Mouse (Mus musculus) layer of hippocampus, adult 9-10 months (tissue): ENCODE results near the gene Ass1.

Source experiments
- DNase-seq: peaks from one replicate; pipeline ENCODE4 v3.0.0; 2022; ENCODE audit warnings: low spot score

Ass1 gene

DNA sequence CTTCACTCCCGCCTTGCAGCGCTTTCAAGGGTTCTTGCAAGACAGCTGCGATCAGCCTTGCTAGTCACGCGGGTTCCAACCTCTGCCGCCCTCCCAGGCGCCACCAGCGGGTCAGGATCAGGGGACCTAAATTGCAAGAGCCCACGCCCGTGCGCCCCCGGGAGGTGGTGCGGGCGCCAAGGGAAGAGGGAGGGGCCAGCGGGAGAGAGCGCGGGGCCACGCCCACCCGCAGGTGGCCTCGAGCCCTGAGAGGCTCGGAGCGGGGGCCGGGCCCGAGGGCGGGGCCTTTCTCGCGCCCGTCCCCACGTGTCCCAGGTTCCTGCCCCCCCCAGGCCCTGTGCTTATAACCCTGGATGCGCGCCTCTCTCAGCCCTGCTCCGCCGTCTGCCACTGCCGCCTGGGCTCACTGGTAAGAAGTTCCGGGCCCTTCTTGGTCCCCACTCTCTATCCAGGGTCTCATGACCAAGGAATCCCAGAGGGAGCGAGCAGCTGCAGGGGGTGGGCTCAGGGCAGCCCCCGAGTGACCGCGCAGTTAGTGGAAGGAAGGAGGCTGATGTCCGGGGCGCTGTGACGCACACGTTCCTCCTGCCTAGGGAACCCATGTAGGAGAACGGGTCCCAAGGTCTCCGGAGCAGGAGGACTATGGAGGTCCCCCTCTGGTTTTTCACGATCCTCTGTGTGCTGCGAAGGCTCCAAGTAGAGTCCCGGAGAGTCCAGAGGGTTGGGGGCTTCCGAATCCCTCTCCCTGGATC, at the start of gene Ass1:
TSS of gene Ass1 (plus strand) at position 277 of the 752 bp plus-strand sequence.
- no peak for DNase-seq

DNA sequence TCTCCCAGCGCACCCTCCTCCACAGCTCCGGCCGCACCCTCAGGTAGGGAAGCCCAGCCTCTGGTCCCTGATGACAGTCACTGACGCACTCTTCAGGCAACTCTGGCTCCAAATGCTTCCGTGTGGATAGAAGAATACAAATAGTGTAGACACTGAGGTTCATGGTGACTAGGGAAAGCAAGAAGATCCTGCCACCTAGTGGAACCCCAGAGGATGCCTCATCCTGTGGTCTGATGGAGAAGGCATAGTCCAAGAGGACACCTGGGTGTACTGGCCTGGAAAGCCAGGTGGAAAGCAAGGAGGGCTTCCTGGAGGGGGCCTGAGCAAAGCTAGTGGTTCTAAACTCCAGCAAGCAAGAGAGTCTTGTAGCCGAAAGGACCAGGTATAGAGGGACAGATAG, 49.1 kb upstream of the Ass1 start:
- no peak for DNase-seq

DNA sequence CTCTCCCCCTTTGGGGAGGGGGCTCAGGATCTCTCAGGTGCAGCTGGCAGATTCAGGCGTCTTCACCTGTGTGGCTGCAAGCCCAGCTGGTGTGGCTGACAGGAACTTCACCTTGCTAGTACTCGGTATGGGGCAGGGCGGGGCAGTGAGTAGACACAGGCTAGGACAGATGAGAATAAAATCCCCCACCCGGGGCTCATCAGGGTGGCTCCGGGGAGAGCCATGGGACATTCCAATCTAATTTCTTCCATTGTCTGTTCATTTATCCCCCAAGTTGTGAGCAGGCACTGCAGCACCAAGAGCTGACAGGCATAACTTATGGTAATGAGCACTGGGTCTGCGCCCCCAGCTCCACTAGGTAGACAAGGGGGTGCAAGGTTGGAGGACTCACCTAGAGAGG, 47.4 kb upstream of the Ass1 start:
- no peak for DNase-seq

DNA sequence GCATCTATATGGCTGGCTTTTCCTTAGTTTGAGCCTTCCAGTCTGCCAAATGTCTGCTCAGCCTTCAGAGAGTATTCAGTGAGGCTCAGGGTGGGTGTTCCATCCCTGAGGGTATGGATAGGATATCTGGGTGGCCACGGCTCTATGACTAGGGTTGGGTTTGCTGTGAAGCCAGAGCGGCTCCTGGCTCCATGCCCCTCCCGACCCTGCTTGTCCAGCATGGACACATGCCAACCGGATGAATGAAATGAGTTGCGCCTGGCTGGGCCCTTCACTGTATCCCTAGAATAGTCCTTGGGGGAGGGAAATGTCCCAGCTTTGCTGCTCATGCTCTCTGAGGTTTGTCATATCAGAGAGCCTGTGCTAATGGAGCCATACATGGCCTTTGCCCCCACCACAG, 38.5 kb upstream of the Ass1 start:
- DNase-seq = no peak

GRCm38 (mm10) chr2:31434746-31435145, 35.3 kb upstream of the Ass1 start:
- no peak for DNase-seq

GRCm38 (mm10) chr2:31435567-31435966, 34.4 kb upstream of the Ass1 start:
- DNase-seq = peak; percentile 39

- no peak for DNase-seq
Measured at GRCm38 (mm10) chr2:31437480-31438245, 32.3 kb upstream of the Ass1 start.

GRCm38 (mm10) chr2:31439576-31439975, 30.4 kb upstream of the Ass1 start:
- no peak for DNase-seq

- peak; percentile 50 for DNase-seq
Measured at GRCm38 (mm10) chr2:31442480-31443160, 27.4 kb upstream of the Ass1 start.

GRCm38 (mm10) chr2:31446036-31446435, 24.0 kb upstream of the Ass1 start:
- DNase-seq = no peak

DNA sequence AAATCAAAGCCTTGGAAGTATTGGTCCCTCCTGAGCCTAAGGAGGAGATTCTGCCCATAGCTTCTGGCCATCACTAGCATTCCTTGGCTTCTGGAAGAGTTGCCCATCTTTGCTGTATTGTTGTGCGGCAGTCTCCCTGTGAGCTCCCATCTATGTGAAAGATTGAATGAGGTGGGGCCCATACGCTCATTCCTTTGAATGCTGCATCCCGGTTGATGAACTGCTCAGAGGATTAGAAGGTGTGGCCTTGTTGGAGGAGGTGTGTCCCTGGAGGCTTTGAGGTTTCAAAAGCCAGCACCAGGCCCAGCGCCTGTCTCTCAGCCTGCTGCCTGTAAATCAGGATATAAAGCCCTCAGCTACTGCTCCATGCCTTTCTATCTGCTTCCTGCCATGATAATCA, 23.6 kb upstream of the Ass1 start:
- no peak for DNase-seq

- no peak for DNase-seq
Measured at GRCm38 (mm10) chr2:31447536-31447935, 22.5 kb upstream of the Ass1 start.

- no peak for DNase-seq
Measured at GRCm38 (mm10) chr2:31448756-31449440, 21.1 kb upstream of the Ass1 start.

DNA sequence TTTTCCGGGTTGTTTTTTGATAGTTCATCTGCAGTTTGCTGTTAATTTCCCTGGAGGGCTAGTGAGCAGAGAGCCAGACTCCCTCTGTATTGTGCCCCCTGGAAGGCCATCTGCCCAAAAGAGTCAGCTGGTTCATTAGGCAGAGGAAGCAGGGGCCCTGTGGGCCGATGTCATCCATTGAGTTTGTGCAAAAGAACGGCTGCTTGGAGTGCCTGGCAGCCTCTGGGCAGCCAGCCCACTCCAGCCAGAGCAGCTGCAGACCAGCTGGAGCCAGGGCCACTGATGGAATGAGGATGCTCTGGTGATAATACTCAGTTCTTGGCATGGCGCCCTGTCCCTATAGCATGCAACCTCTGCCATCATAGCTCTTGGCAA, 20.6 kb upstream of the Ass1 start:
- no peak for DNase-seq

GRCm38 (mm10) chr2:31449902-31450301, 20.1 kb upstream of the Ass1 start:
- no peak for DNase-seq

DNA sequence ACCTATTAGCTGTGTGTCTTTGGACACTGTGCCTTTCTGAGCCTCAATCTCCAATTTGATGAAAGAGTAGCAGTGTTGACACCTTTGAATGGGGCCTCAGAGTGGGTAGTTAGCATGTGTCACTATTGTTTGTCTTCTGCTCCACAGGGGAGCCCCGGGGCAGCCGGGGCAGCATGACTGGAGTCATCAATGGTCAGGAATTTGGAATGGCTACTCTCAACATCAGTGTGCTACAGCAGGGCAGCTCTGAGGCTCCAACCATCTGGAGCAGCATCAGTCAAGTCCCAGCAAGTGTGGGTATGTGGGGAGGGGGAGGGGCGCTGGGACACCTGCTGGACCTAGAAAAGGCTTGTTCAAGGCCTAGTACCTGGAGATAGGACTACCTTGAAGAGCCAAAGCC, 19.3 kb upstream of the Ass1 start:
- DNase-seq = no peak

DNA sequence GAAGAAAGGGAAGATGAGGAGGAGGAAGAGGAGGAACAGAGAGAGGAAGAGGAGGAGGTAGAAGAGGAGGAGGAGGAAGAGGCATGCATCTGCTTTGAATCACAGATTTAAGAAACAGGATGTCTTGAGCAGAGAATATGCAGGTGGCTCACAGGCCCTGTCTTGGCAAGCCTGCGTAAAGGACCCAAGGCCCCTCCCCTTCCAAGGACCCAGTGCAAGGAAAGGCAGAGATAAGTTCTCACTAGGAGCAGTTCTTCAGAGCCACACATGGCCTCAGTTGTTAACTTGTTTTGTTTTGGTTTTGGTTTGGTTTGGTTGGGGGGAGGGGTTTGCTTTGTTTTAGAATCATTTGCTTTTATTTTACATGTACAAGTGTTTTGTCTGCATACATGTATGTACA, 18.5 kb upstream of the Ass1 start:
- DNase-seq = no peak

- no peak for DNase-seq
Measured at GRCm38 (mm10) chr2:31453011-31453410, 17.0 kb upstream of the Ass1 start.

DNA sequence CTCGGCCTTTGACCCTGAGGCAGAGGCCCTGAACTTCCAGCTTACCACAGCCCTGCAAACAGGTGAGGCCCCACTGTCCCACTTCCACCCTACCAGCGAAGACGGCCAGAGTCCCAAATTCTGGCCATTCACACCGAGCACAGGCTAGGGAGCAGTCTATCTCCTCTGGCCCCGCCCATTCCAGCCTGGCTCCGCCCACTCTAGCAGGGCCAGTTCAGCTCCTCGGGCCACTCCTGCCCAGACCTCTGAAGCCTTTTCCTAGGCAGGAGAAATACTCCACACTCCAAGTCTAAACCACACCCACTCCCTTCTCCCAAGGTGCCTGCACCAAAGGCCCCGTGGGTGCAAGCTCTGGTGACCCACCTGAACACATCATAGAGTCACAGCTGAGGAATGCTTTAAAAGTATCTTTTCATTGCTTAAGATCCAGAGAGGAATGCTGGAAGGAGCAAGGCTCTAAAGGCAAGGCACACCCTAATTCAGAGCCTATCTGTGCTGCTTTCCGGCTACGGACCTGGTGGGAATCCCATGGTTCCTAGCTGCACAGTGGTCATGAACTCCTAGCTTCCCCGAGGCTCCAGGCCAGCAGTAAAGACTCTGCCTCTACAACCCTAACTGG, 16.3 kb upstream of the Ass1 start:
- DNase-seq = no peak

DNA sequence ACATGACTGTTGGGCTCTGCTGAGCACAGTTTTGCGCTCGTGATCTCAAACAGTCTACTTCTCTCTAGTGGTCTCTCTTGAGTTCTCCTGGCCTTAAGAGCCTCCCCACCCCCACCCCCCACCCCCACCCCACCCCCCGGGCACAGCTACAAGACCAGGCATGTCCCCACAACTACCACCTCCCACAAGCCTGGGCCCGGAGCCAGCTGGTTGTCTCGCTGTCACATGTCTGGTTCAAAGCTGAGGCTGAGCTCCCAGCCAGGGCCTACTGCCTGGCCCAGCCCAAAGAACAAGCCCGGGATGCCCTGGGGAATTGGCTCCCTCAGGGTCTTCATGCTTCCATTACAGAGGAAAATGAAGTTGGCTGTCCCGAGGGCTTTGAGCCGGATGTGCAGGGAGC, 15.7 kb upstream of the Ass1 start:
- no peak for DNase-seq

- no peak for DNase-seq
Measured at GRCm38 (mm10) chr2:31455418-31455817, 14.6 kb upstream of the Ass1 start.

GRCm38 (mm10) chr2:31458460-31458859, 11.5 kb upstream of the Ass1 start:
- DNase-seq = no peak
